Mouse (Mus musculus): ENCODE measurements at regions not wholly inside any gene's neighbourhood (a gene's known extent, or its start where the extent isn't known, plus 50 kb on each side); places are given as distances from the start of the nearest gene placed in this dataset.

- TF ChIP-seq TAL1 (IDR thresholded peaks at IDR 0.05; ENCODE audit: low read length) (no peak), ZKSCAN1 (IDR thresholded peaks at IDR 0.05; ENCODE audit: low read depth, low read length) (no peak), SMC3 (IDR thresholded peaks at IDR 0.05; ENCODE audit: low read depth, low read length) (no peak), CTCF (IDR thresholded peaks at IDR 0.05 in 2 of 3, conservative IDR thresholded peaks at IDR 0.05 in 1 of 3; ENCODE audit: control insufficient read depth in 1 of 3, insufficient read depth in 1 of 3, low read depth in 2 of 3, low read length in 3 of 3, poor library complexity in 1 of 3, severe bottlenecking in 1 of 3) (no peak), POLR2A (IDR thresholded peaks at IDR 0.05; ENCODE audit: control insufficient read depth in 1 of 2, insufficient read depth in 1 of 2, low read depth in 1 of 2, low read length in 2 of 2, poor library complexity in 1 of 2) (no peak), POLR2AphosphoS2 (IDR thresholded peaks at IDR 0.05; ENCODE audit: low read length) (no peak), NRF1 (IDR thresholded peaks at IDR 0.05; ENCODE audit: insufficient read depth, low read depth, low read length, poor library complexity, severe bottlenecking) (no peak), MAX (IDR thresholded peaks at IDR 0.05; ENCODE audit: low read length) (no peak), ZNF384 (IDR thresholded peaks at IDR 0.05; ENCODE audit: low read depth, low read length) (no peak)
Measured at GRCm38 (mm10) chr2:46316666-46317065, 1199.5 kb upstream of the Zeb2 start.
